Mouse (Mus musculus): Measurements from ENCODE around the gene Oas1d.

DNA sequence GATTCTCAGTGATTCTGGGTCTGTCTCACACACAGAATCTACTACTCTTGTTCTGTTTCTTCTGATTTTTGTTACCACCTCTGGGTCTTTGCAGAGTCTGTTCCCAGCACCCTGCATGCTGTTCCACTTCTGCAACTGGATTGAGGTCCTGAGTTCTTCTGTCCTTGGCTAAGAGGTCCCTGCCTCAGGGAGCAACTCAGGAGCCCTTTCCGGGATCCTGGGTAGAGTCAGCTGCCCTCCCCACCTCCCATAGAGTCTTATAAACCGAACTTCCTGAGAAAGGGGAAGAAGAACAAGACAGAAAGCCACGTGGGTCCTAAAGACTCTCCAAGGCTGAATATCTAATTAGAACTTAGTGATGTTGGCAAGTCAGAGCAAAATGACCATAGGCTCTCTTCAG is 23.3 kb upstream of the Oas1d start:
- TF ChIP-seq CTCF (IDR thresholded peaks at IDR 0.05; ENCODE audit: low read depth, low read length) (no peak), POLR2A (IDR thresholded peaks at IDR 0.05; ENCODE audit: extremely low read depth, insufficient read depth, low read length) (no peak)
